ENCODE assay signal across 8 mouse cellular contexts in genomic region chr2:132131266-132131665, GRCm38 (mm10). TPM values are rescaled to one million over a fixed set of nuclear protein-coding genes. Genes with fewer than 3 reads are reported as not detected.
DNase-seq lines count a peak whose midpoint lies in the region; ATAC-seq and TF ChIP-seq lines count a peak whose summit lies in the region.
"Had no signal": no experiment of that assay in that cellular context is flagged by ENCODE, and none has a peak within 500 bp of the region (broad histone marks: within the 10 kb centered on the region; RNA-seq: fewer than 3 reads in every experiment).

No protein-coding gene starts in this region.

- no peak overlapping the region for H3K9ac ChIP-seq in hindbrain, embryonic 16.5 days (ENCODE audit: low read depth, low read length)
- no peak overlapping the region for H3K9ac ChIP-seq in liver, embryonic 11.5 days (ENCODE audit: low read depth, low read length)

- peak overlapping the region; percentile 6 for H3K4me3 ChIP-seq in cerebellum, adult 2 months (replicated peaks; ENCODE audit: insufficient read depth, low read depth, low read length)
- H3K4me3 ChIP-seq in gastrocnemius, adult 2 months: peak overlapping the region; percentile 66
- H3K4me3 ChIP-seq in hindbrain, embryonic 16.5 days (ENCODE audit: low read length): no peak overlapping the region
- H3K4me3 ChIP-seq in liver, embryonic 11.5 days (ENCODE audit: low read depth, low read length): 0 out of 2 replicates have a peak overlapping the region, but pooled peaks have one; percentile 0

- H3K4me2 ChIP-seq in hindbrain, embryonic 16.5 days (ENCODE audit: low read length): peak overlapping the region; percentile 22; the same call in 1 of the 2 replicates
- peak overlapping the region; percentile 55 for H3K4me2 ChIP-seq in liver, embryonic 11.5 days

- H3K4me1 ChIP-seq in cerebellum, adult 2 months (ENCODE audit: control insufficient read depth, insufficient read depth, low read length): peaks cover 20% of the 10 kb centered on the region
- peaks cover 11% of the 10 kb centered on the region for H3K4me1 ChIP-seq in hindbrain, embryonic 16.5 days (ENCODE audit: control insufficient read depth, insufficient read depth, low read depth, low read length)
- peaks cover 12% of the 10 kb centered on the region; the same call in 1 of the 2 replicates for H3K4me1 ChIP-seq in liver, embryonic 11.5 days (replicated peaks; ENCODE audit: control insufficient read depth, insufficient read depth, low read length)

- intact Hi-C loops in gastrocnemius, adult 2 months (cut with DNase I): no loop called here

- no peaks in the 10 kb centered on the region for H3K27me3 ChIP-seq in cerebellum, adult 2 months (ENCODE audit: control insufficient read depth, insufficient read depth, low read length)
- no peaks in the 10 kb centered on the region for H3K27me3 ChIP-seq in hindbrain, embryonic 16.5 days (replicated peaks; ENCODE audit: control insufficient read depth, insufficient read depth, low read length)
- no peaks in the 10 kb centered on the region for H3K27me3 ChIP-seq in liver, embryonic 11.5 days (replicated peaks; ENCODE audit: control insufficient read depth, insufficient read depth, low read length)

- H3K36me3 ChIP-seq in hindbrain, embryonic 16.5 days (ENCODE audit: control insufficient read depth, insufficient read depth, low read length): no peaks in the 10 kb centered on the region
- H3K36me3 ChIP-seq in liver, embryonic 11.5 days (ENCODE audit: control insufficient read depth, insufficient read depth, low read length): no peaks in the 10 kb centered on the region

- TF ChIP-seq CTCF in cerebellum, adult 2 months (IDR thresholded peaks at IDR 0.05; ENCODE audit: borderline replicate concordance, insufficient read depth, low read depth, low read length): no peak
- no peak for TF ChIP-seq CTCF in gastrocnemius, adult 2 months (IDR thresholded peaks at IDR 0.05)

- TF ChIP-seq POLR2A in cerebellum, adult 2 months (IDR thresholded peaks at IDR 0.05; ENCODE audit: borderline replicate concordance, insufficient read depth, low read length): no peak

- WGBS in cerebellum, adult 2 months: 6% methylated on average over 9 of the region's 9 CpGs
- 8% methylated on average over 9 of the region's 9 CpGs for WGBS in hindbrain, embryonic 16.5 days
- 2% methylated on average over 9 of the region's 9 CpGs for WGBS in liver, embryonic 11.5 days

- no peaks in the 10 kb centered on the region for H3K9me3 ChIP-seq in hindbrain, embryonic 16.5 days (ENCODE audit: control insufficient read depth, low read length)
- H3K9me3 ChIP-seq in liver, embryonic 11.5 days (ENCODE audit: control insufficient read depth, low read length): no peaks in the 10 kb centered on the region

- ATAC-seq in hindbrain, embryonic 16.5 days: no peak; the same call in 1 of the 2 replicates
- ATAC-seq in liver, embryonic 11.5 days (replicated peaks; ENCODE audit: low FRiP score): peak; percentile 86
- peak; percentile 77; the same call in 1 of the 2 replicates for ATAC-seq in monocyte, adult 5-6 weeks (replicated peaks; ENCODE audit: insufficient number of reproducible peaks, low FRiP score, low TSS enrichment, poor library complexity, severe bottlenecking)

- H3K27ac ChIP-seq in cerebellum, adult 2 months (ENCODE audit: insufficient read depth, low read length): no peak overlapping the region
- peak overlapping the region; percentile 87 for H3K27ac ChIP-seq in gastrocnemius, adult 2 months
- no peak overlapping the region for H3K27ac ChIP-seq in hindbrain, embryonic 16.5 days (ENCODE audit: low read depth, low read length)
- H3K27ac ChIP-seq in liver, embryonic 11.5 days (ENCODE audit: low read depth, low read length): no peak overlapping the region
- H3K27ac ChIP-seq: macrophage had no signal

- DNase-seq in T-cell, adult 2 months (ENCODE audit: low spot score): peak; percentile 41
- peak; percentile 64 to 76 for DNase-seq in cerebellum, adult 2 months
- DNase-seq in gastrocnemius, adult 2 months: peak; percentile 86
- DNase-seq in liver, embryonic 11.5 days (ENCODE audit: low spot score): peak; percentile 51
- peak; percentile 38 for DNase-seq in urinary bladder, postnatal 10 days (ENCODE audit: low spot score)

RNA-seq across cellular contexts. Expression of gene Slc23a2, which starts 13.6 kb away (rescaled TPM):
- polyA plus RNA-seq in cerebellum, adult 2 months (2012; rRNA removed): 68.6 and 76.9 TPM in 2 replicates
- total RNA-seq in gastrocnemius, adult 2 months (2021): 10 to 100 TPM in 1 of 2 experiments, 1 to 10 TPM in 1; 7.7 to 10.8 TPM
- polyA plus RNA-seq in hindbrain, embryonic 16.5 days (2015; fragmentation: Nextera tagmentation; extraction: Ambion mirVana): 40.8 and 44.5 TPM in 2 replicates
- 7.2 and 7.9 TPM in 2 replicates for polyA plus RNA-seq in liver, embryonic 11.5 days (2014; fragmentation: Nextera tagmentation; extraction: Ambion mirVana)
- total RNA-seq in monocyte, adult 5-6 weeks (2017): 15.0 to 28.8 TPM (median 17.0 TPM) in 3 replicates
